ENCODE assay signal across 20 mouse cellular contexts in genomic region chr2:18219136-18219535, GRCm38 (mm10).
DNase-seq lines count a peak whose midpoint lies in the region; ATAC-seq and TF ChIP-seq lines count a peak whose summit lies in the region.
"Had no signal": no experiment of that assay in that cellular context is flagged by ENCODE, and none has a peak within 500 bp of the region (broad histone marks: within the 10 kb centered on the region; RNA-seq: fewer than 3 reads in every experiment).

No protein-coding gene starts in this region.

- 62% methylated on average over 8 of the region's 8 CpGs for WGBS in lung, adult 2 months
- WGBS in stomach, postnatal 0 days: 69% methylated on average over 8 of the region's 8 CpGs

- intact Hi-C loops in left cerebral cortex, postnatal 10 days (cut with DNase I): no loop called here

- DNase-seq in gastrocnemius, adult 8-10 months (ENCODE audit: low spot score in 2 of 2): peak; percentile 21 to 22
- no peak for DNase-seq in gastrocnemius, postnatal 10 days
- DNase-seq in lung, postnatal 10 days: peak; percentile 31
- no peak for DNase-seq in lung, adult 2 months
- peak; percentile 27 to 51 for DNase-seq in cerebellum, postnatal 36 days
- no peak for DNase-seq in stomach, postnatal 0 days (ENCODE audit: low spot score)
- no peak for DNase-seq in layer of hippocampus, adult 9-10 months (ENCODE audit: low spot score)
- no peak for DNase-seq in left cerebral cortex, postnatal 10 days (ENCODE audit: extremely low spot score in 1 of 2, low spot score in 2 of 2)
- DNase-seq: adrenal gland, postnatal 10 days; embryo, embryonic 11 days; kidney, postnatal 14 days; layer of hippocampus, postnatal 36 days; liver, embryonic 13.5 days; right cerebral cortex, postnatal 4 days had no signal

- TF ChIP-seq POLR2A in lung, adult 2 months (IDR thresholded peaks at IDR 0.05; ENCODE audit: borderline replicate concordance, extremely low read depth, low read depth, low read length): no peak

- H3K27ac ChIP-seq in stomach, postnatal 0 days (replicated peaks): no peak overlapping the region
- H3K27ac ChIP-seq: forebrain, embryonic 13.5 days; hindbrain, embryonic 13.5 days; intestine, embryonic 15.5 days; liver, embryonic 13.5 days; neural tube, embryonic 15.5 days had no signal

- peaks cover 7% of the 10 kb centered on the region; the same call in 1 of the 2 replicates for H3K36me3 ChIP-seq in stomach, postnatal 0 days (ENCODE audit: control insufficient read depth, insufficient read depth, low read length)

- H3K27me3 ChIP-seq in stomach, postnatal 0 days (ENCODE audit: control insufficient read depth, insufficient read depth, low read length): no peaks in the 10 kb centered on the region
- H3K27me3 ChIP-seq: forebrain, embryonic 13.5 days; hindbrain, embryonic 13.5 days; intestine, embryonic 15.5 days; liver, embryonic 13.5 days; neural tube, embryonic 15.5 days had no signal

- H3K9me3 ChIP-seq in stomach, postnatal 0 days (ENCODE audit: control insufficient read depth, low read length): no peaks in the 10 kb centered on the region
- H3K9me3 ChIP-seq: forebrain, embryonic 13.5 days; G1E; hindbrain, embryonic 13.5 days; intestine, embryonic 15.5 days; liver, embryonic 13.5 days; neural tube, embryonic 15.5 days had no signal

- H3K4me1 ChIP-seq in lung, adult 2 months (ENCODE audit: control insufficient read depth, insufficient read depth, low read length): no peaks in the 10 kb centered on the region
- no peaks in the 10 kb centered on the region for H3K4me1 ChIP-seq in stomach, postnatal 0 days (replicated peaks; ENCODE audit: control insufficient read depth, insufficient read depth)
- H3K4me1 ChIP-seq: forebrain, embryonic 13.5 days; hindbrain, embryonic 13.5 days; intestine, embryonic 15.5 days; liver, embryonic 13.5 days; neural tube, embryonic 15.5 days had no signal

- ATAC-seq in stomach, postnatal 0 days (ENCODE audit: low FRiP score, low TSS enrichment): 0 out of 2 replicates have a peak, but pooled peaks have one; percentile 19
- ATAC-seq: forebrain, embryonic 13.5 days; intestine, embryonic 15.5 days; lung, postnatal 0 days had no signal

- no peak overlapping the region for H3K9ac ChIP-seq in stomach, postnatal 0 days (ENCODE audit: low read length)
- H3K9ac ChIP-seq: forebrain, embryonic 13.5 days; hindbrain, embryonic 13.5 days; intestine, embryonic 15.5 days; liver, embryonic 13.5 days; neural tube, embryonic 15.5 days had no signal

- H3K4me3 ChIP-seq in lung, adult 2 months (replicated peaks; ENCODE audit: extremely low read depth, low read depth, low read length): no peak overlapping the region
- no peak overlapping the region for H3K4me3 ChIP-seq in stomach, postnatal 0 days (ENCODE audit: low read depth, low read length)
- H3K4me3 ChIP-seq: forebrain, embryonic 13.5 days; hindbrain, embryonic 13.5 days; intestine, embryonic 15.5 days; liver, embryonic 13.5 days; neural tube, embryonic 15.5 days had no signal

- TF ChIP-seq EP300 in stomach, postnatal 0 days (optimal IDR thresholded peaks at IDR 0.05): no peak

- TF ChIP-seq CTCF in lung, adult 2 months (IDR thresholded peaks at IDR 0.05; ENCODE audit: insufficient read depth, low read length): no peak
- TF ChIP-seq CTCF in stomach, postnatal 0 days (IDR thresholded peaks at IDR 0.05; ENCODE audit: low read depth): no peak

- no peak overlapping the region for H3K4me2 ChIP-seq in stomach, postnatal 0 days (replicated peaks; ENCODE audit: low read depth)
- H3K4me2 ChIP-seq: forebrain, embryonic 13.5 days; hindbrain, embryonic 13.5 days; intestine, embryonic 15.5 days; liver, embryonic 13.5 days; neural tube, embryonic 15.5 days had no signal

Comparison
In these comparisons a context has a peak if more than half of its experiments do, and no peak if none do; other contexts are left out.
1. DNase-seq: peak in gastrocnemius, adult 8-10 months (2 of 2), lung, postnatal 10 days (single experiment) and cerebellum, postnatal 36 days (2 of 2); none in gastrocnemius, postnatal 10 days (single experiment), lung, adult 2 months (single experiment), stomach, postnatal 0 days (single experiment), layer of hippocampus, adult 9-10 months (single experiment) and left cerebral cortex, postnatal 10 days (0 of 2).